Mouse (Mus musculus): ENCODE measurements around the gene Pgs1. TPM values are rescaled to one million over a fixed set of nuclear protein-coding genes. Genes with fewer than 3 reads are reported as not detected.

Gene Pgs1
- polyA plus RNA-seq, 1 experiment from 2014 or later = 63.7 TPM

DNA sequence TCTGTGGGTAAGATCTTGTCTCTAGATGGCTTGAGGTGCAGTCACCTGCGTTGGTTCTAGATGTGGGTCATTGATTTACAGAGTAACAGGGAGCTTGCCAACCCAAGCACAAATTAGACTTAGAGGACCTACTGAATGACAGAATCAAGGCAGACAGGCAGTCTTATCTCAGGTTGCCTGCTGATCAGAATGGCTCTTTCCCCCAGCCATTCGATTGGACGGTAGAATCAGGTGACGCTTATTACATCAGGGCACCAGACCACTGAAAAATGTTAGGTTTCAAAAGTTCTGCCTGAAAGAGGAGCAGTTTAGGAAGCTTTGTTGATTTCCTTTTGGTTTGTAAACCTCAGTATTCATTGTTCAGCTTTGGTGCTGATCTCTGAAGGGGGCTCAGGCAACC, 1.9 kb downstream of the Pgs1 start:
- Histone ChIP-seq H3K4me1 (replicated peaks) (peaks cover 56% of the 10 kb centered on the region), H3K4me2 (peak overlapping the region; percentile 70), H3K9me3 (no peaks in the 10 kb centered on the region), H3K4me3 (peak overlapping the region; percentile 72), H3K27ac (replicated peaks) (no peak overlapping the region), H3K9ac (peak overlapping the region; percentile 77), H3K27me3 (no peaks in the 10 kb centered on the region), H3K36me3 (no peaks in the 10 kb centered on the region)
- no peak for ATAC-seq (ENCODE audit: low FRiP score, low read depth)
- 71% methylated on average over 4 of the region's 4 CpGs for WGBS

DNA sequence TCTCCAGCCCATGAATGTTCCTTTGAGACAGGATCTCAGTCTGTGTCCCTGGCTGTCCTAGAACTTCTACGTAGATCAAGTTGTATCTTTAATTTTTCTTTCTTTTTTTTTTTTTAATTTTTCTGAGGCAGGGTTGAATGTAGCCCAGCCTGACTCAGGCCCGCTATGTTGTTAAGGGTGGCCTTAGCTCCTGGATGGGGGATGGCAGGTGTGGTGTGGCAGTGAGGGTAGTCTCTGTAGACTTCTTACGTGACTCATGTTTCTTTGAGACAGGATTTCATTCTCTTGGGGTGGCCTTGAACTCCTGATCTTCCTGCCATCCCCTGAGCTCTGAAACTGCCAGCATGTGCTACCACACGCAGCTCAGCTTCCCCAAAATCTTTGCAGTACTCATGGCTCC, 3.1 kb downstream of the Pgs1 start:
- Histone ChIP-seq H3K27me3 (no peaks in the 10 kb centered on the region), H3K4me1 (replicated peaks) (peaks cover 63% of the 10 kb centered on the region), H3K9me3 (no peaks in the 10 kb centered on the region), H3K36me3 (no peaks in the 10 kb centered on the region), H3K4me2 (no peak overlapping the region), H3K9ac (no peak overlapping the region), H3K4me3 (no peak overlapping the region), H3K27ac (replicated peaks) (no peak overlapping the region)
- WGBS = 88% methylated on average over 4 of the region's 4 CpGs
- no peak for ATAC-seq (ENCODE audit: low FRiP score, low read depth)

DNA sequence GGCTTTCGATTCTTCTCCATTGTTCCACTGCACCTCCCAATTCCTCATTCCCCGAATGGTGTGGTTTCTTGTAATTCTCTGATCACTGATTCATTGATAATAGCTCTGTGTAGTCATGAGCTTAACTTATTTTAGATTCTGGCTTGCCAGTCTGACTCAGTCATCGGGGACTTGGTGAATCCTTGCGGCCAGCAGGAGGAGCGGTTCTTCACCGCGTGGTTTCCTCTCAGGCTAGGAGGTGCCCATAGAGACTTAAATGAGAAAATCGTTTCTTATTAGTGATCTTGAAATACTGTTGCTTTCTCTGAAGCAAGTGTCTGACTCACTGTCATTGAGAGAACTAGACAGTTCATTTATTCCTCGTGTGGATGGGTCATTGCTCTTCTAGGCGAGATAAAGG, 3.8 kb downstream of the Pgs1 start:
- no peak for ATAC-seq (ENCODE audit: low FRiP score, low read depth)
- Histone ChIP-seq H3K4me1 (replicated peaks) (peaks cover 67% of the 10 kb centered on the region), H3K27ac (replicated peaks) (no peak overlapping the region), H3K9ac (no peak overlapping the region), H3K36me3 (no peaks in the 10 kb centered on the region), H3K4me3 (no peak overlapping the region), H3K27me3 (no peaks in the 10 kb centered on the region), H3K9me3 (no peaks in the 10 kb centered on the region), H3K4me2 (no peak overlapping the region)
- 48% methylated on average over 10 of the region's 10 CpGs for WGBS

DNA sequence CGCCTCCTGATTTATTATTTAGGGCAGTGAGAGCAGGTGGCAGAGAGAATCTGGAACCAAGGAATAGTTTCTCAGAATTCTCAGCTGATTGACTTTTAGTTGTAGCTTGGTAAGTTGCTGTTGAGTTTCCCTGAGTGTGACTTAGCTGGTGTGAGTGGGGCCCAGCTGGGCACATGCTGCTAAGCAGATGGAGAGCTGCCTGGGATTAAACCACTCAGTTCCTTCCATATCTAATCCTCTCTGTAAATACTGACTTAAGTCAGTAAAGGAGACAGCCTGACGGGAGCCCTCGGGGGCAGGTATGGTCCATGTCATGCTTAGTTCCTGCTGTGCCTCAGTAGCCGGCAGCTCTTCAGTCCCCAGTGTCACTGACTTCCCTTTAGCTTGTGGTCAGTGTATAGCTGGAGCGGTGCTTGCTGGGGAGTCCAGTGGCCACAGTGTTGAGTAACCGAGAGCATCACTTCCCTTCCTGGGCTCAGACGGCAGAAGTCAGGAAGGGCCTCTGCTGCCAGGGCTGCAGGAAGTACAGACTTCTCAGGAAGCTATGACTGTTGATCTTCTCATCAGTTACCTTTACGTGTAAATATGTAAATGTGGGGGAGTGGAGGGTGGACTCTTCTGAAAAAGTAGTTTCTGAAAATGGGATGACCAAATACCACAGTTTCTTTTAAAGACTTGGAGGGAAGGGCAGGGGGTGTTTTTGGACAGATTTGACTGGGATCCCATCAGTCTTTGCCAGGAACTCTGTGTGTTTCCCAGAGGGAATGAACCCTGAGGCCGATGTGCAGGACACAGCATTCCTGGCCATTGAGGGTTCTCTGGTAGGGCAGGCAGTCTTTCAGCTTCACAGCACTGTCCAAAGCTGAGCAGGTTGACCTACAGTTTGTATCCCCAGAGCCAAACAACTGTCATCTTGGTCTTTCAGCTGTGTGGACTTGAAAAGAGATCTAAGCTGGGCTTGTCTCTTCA, 5.7 kb downstream of the Pgs1 start:
- Histone ChIP-seq H3K27me3 (no peaks in the 10 kb centered on the region), H3K9me3 (no peaks in the 10 kb centered on the region), H3K36me3 (no peaks in the 10 kb centered on the region), H3K27ac (replicated peaks) (no peak overlapping the region), H3K9ac (no peak overlapping the region), H3K4me1 (replicated peaks) (peaks cover 71% of the 10 kb centered on the region), H3K4me3 (no peak overlapping the region), H3K4me2 (no peak overlapping the region)
- WGBS = 71% methylated on average over 9 of the region's 9 CpGs
- ATAC-seq (ENCODE audit: low FRiP score, low read depth) = no peak

DNA sequence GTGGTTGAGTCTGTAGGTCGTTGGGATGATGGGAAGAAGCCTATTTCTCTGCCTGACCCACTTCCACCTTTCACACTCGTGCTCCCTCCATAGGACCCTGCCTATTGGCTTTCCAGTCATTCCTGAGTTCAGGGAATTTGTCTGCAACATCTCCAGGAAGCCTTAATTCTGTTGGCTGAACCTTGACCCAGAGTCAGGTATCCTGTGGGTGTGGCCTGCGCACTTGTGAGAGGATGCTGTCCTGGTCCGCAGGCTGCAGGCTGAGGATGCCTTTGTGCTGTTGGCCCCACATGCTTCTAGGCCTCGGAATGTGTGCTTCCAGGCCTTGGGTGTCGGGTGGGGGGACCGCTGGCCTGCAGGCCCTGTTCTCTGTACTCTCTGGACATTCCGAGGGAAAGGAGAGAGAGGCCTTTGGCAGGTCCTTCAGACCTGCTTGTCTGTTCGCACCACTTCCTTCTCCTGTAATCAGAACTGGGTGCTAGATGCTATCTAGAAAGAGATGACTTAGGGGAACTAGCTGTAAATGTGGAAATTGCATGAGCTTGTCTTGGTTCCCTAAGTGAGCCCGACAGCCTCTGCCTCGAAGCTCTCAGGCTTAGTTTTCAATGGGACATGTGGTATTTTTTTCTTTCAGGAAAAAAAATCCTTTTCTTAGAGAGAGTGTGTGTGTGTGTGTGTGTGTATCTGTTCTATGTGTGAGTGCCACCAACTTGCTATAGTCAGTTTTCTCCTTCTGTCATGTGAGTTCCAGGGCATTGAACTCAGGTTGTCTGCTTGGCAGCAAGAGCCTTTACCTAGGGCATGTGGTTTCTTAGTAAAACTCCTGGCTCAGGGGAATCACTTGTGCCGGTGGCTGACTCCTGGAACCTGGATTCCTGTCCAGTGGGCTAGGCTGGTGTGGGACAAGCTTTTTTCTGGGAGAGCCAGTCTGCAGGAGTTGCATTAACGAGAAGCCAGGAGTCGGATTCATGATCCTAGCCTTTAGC, 7.4 kb downstream of the Pgs1 start:
- ATAC-seq (ENCODE audit: low FRiP score, low read depth) = no peak
- no peaks in the 10 kb centered on the region for H3K36me3 ChIP-seq
- H3K9ac ChIP-seq = no peak overlapping the region
- peaks cover 59% of the 10 kb centered on the region for H3K4me1 ChIP-seq (replicated peaks)
- H3K27ac ChIP-seq (replicated peaks) = 0 out of 2 replicates have a peak overlapping the region, but pooled peaks have one; percentile 17
- H3K27me3 ChIP-seq = no peaks in the 10 kb centered on the region
- no peaks in the 10 kb centered on the region for H3K9me3 ChIP-seq
- 83% methylated on average over 14 of the region's 14 CpGs for WGBS
- no peak overlapping the region for H3K4me3 ChIP-seq
- H3K4me2 ChIP-seq = no peak overlapping the region

DNA sequence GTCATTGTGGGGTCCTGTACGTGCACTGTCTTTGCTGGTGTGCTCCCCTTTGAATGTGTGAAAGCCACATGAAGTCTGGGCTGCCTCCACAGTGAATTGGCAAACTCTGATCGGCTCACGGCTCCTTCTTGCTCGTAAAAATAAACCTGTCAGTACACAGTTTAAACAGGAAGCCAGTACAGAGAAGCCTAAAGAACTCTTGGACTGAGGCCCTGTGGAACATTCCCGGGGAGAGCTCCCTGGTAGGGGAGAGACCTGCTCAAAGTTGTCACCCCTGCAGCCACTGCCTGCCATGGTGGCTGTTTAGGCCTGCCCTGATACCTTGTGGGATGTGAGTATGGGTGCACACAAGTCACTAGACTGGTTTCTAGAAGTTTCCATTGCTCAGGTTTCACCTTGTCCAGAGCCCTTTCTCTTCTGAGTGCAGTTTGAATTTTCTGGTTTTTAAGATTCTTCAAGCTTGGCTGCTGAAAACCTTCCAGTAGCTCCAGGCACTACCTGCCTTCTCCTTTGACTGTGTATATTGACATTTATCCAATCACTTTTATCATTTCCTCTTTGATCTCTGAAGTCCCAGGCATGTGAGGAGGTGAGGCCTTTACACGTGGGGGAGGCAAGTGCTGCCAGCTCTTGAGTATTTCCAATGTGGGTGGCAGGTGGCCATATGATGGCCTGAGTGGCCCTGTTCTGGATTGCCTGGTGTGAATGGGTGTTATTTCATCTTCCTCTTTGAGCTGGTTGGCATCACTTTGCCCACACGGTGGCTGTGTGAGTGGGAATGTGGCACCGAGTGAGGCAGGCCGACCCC, 8.4 kb downstream of the Pgs1 start:
- 71% methylated on average over 9 of the region's 9 CpGs for WGBS
- H3K36me3 ChIP-seq = no peaks in the 10 kb centered on the region
- H3K9me3 ChIP-seq = no peaks in the 10 kb centered on the region
- H3K4me2 ChIP-seq = no peak overlapping the region
- H3K27me3 ChIP-seq = no peaks in the 10 kb centered on the region
- H3K4me1 ChIP-seq (replicated peaks) = peaks cover 49% of the 10 kb centered on the region
- no peak overlapping the region for H3K4me3 ChIP-seq
- H3K9ac ChIP-seq = 0 out of 2 replicates have a peak overlapping the region, but pooled peaks have one; percentile 2
- 0 out of 2 replicates have a peak overlapping the region, but pooled peaks have one; percentile 17 for H3K27ac ChIP-seq (replicated peaks)
- no peak for ATAC-seq (ENCODE audit: low FRiP score, low read depth)

DNA sequence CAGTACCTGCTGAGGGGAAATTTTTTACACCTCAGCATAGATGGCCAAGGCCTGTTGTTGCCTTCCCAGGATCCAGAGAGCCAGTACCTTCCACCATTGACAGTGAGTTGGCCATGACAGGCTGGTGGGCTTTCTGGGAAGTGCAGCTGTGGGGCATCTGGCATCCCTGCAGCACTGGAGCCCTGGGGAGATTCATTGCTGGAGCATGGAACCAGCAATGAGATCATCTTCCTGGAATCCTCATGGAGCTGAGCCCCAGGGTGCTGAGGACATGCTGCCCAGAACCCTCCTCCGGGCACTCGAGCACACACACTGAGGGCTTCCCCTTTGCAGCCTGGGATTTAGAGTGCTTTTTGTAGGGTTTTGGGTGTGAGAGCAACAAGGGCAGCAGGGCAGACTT, 9.2 kb downstream of the Pgs1 start:
- WGBS = 66% methylated on average over 2 of the region's 2 CpGs
- no peak overlapping the region for H3K4me2 ChIP-seq
- ATAC-seq (ENCODE audit: low FRiP score, low read depth) = no peak
- H3K36me3 ChIP-seq = no peaks in the 10 kb centered on the region
- peaks cover 41% of the 10 kb centered on the region for H3K4me1 ChIP-seq (replicated peaks)
- H3K4me3 ChIP-seq = no peak overlapping the region
- H3K9ac ChIP-seq = no peak overlapping the region
- no peak overlapping the region for H3K27ac ChIP-seq (replicated peaks)
- no peaks in the 10 kb centered on the region for H3K27me3 ChIP-seq
- no peaks in the 10 kb centered on the region for H3K9me3 ChIP-seq

DNA sequence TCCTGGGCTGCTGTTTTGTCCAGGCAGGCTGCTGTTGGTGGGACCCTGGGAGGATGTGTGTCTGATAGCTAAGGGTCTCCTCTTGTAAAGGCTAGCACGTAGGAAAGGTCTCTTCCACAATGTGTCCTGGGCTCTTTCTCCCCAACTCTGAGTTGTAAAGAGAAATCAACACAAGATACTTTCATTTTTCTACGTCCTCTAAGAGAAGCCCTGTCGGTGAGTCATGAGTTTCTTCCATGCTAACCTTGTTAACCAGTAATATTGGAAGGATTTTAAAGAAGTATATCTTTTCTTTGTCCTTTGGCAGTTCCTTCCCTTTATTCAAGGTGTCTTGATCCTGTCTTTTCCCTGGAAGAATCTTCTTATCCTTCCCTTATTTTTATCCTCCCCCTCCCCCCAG, 9.6 kb downstream of the Pgs1 start:
- no peak for ATAC-seq (ENCODE audit: low FRiP score, low read depth)
- no peak overlapping the region for H3K4me2 ChIP-seq
- H3K9me3 ChIP-seq = no peaks in the 10 kb centered on the region
- no peak overlapping the region for H3K9ac ChIP-seq
- peaks cover 37% of the 10 kb centered on the region for H3K4me1 ChIP-seq (replicated peaks)
- no peaks in the 10 kb centered on the region for H3K27me3 ChIP-seq
- no peaks in the 10 kb centered on the region for H3K36me3 ChIP-seq
- H3K27ac ChIP-seq (replicated peaks) = 0 out of 2 replicates have a peak overlapping the region, but pooled peaks have one; percentile 48
- H3K4me3 ChIP-seq = no peak overlapping the region
- 40% methylated on average over 3 of the region's 3 CpGs for WGBS

DNA sequence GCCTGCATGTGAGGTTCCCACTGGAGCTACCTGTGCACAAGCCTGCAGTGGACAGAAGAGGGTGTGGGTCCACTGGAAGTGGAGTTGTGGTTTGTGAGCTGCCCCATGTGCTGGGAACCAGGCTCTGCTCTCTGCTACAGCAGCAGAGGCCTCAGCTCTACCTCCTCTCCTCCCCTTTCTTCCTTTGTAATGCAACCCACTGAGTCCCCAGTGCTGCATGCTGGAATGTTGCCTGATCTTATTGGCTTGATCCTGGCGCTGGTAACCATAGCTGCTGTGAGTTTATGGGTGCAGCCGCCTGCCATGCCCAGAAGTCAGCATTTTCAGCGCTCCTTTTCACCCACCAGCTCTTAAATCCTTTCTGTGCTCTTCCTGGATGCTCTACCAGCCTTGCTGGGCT, 10.0 kb downstream of the Pgs1 start:
- H3K4me3 ChIP-seq = no peak overlapping the region
- no peaks in the 10 kb centered on the region for H3K9me3 ChIP-seq
- peaks cover 33% of the 10 kb centered on the region for H3K4me1 ChIP-seq (replicated peaks)
- H3K27me3 ChIP-seq = no peaks in the 10 kb centered on the region
- ATAC-seq (ENCODE audit: low FRiP score, low read depth) = no peak
- no peak overlapping the region for H3K4me2 ChIP-seq
- H3K9ac ChIP-seq = no peak overlapping the region
- 0 out of 2 replicates have a peak overlapping the region, but pooled peaks have one; percentile 48 for H3K27ac ChIP-seq (replicated peaks)
- peaks cover under 1% of the 10 kb centered on the region; the same call in 1 of the 2 replicates for H3K36me3 ChIP-seq
- WGBS = 23% methylated on average over 3 of the region's 3 CpGs

DNA sequence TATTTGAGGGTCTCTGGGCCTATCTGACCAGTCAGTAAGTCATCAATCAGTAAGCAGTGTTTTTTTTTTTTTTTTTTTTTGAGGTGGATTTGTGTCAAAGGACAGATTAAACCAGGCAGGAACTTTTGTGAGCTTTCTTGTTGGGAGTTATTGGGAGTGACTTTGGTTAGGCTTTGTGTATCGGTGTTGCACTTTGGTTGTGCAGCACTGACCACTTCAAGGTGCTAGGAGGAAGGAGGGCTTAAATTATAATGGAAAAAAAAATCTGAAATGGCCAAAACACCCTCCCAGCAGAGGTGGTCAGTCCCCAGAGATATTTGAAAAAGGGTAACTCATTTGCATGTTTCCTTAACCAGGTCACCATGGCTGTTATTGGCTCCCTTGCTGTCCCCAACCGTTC, 11.0 kb downstream of the Pgs1 start:
- no peak overlapping the region for H3K27ac ChIP-seq (replicated peaks)

DNA sequence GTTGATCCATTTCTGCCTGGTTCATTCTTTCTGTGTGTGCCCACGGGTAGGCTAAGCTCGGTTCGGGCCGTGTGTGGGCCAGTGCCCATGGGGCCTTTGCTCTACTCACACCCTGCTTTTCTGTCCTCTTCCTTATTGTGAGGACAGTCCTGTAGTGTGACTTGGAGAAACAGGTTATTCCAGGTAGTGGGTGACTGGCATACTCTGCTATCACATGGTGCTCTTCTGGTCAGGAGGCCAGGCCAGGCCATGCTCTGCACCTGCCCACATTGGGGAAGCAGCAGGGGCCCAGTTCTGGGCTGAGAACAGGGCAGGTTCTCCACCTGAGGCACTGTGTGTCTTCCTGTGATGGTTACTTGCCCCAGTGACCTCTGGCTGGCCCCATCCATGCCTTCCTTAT, 12.3 kb downstream of the Pgs1 start:
- Histone ChIP-seq H3K27me3 (no peaks in the 10 kb centered on the region), H3K4me2 (no peak overlapping the region), H3K36me3 (peaks cover 21% of the 10 kb centered on the region), H3K4me3 (no peak overlapping the region), H3K9me3 (no peaks in the 10 kb centered on the region), H3K4me1 (replicated peaks) (peaks cover 19% of the 10 kb centered on the region), H3K9ac (no peak overlapping the region), H3K27ac (replicated peaks) (no peak overlapping the region)
- WGBS = 92% methylated on average over 4 of the region's 4 CpGs
- no peak for ATAC-seq (ENCODE audit: low FRiP score, low read depth)

More for the DNA sequence above, 11.0 kb downstream of the Pgs1 start:
- Histone ChIP-seq H3K27me3 (no peaks in the 10 kb centered on the region), H3K4me3 (no peak overlapping the region), H3K36me3 (peaks cover 11% of the 10 kb centered on the region), H3K4me1 (replicated peaks) (peaks cover 25% of the 10 kb centered on the region), H3K9me3 (no peaks in the 10 kb centered on the region), H3K9ac (no peak overlapping the region), H3K4me2 (no peak overlapping the region)
- WGBS = 93% methylated on average over 2 of the region's 2 CpGs
- ATAC-seq (ENCODE audit: low FRiP score, low read depth) = no peak
